Mouse (Mus musculus) ES-E14 (cell line): ENCODE measurements around the gene Pacrg. TPM values are rescaled to one million over a fixed set of nuclear protein-coding genes. Genes with fewer than 3 reads are reported as not detected.

Source experiments
- DNase-seq: peaks from one replicate; pipeline ENCODE4 v3.0.0-alpha.2; 2013; ENCODE audit warnings: low read depth, low spot score
- H3K27ac ChIP-seq: 2 replicates; pipeline ENCODE4 v1.5.1; 2012; ENCODE audit warnings: low read depth, mild to moderate bottlenecking, low read length, moderate library complexity, mixed read lengths; ENCODE audit not compliant: poor library complexity, insufficient read depth, severe bottlenecking
- H3K36me3 ChIP-seq: 2 replicates; pipeline ENCODE4 v1.6.1; 2012; ENCODE audit warnings: mild to moderate bottlenecking, low read length, moderate library complexity, mixed read lengths; ENCODE audit not compliant: control insufficient read depth, poor library complexity, insufficient read depth, severe bottlenecking
- H3K4me1 ChIP-seq, 2 experiments: fragments of 150-350 bp in 1 of 2; sonication (generic) in 1 of 2; 2 replicates each; pipeline ENCODE4 v1.6.1; 2012; ENCODE audit warnings: low read length in 2 of 2, mild to moderate bottlenecking in 1 of 2, mixed read lengths in 1 of 2; ENCODE audit not compliant: control insufficient read depth in 2 of 2, insufficient read depth in 2 of 2, poor library complexity in 1 of 2
- H3K4me3 ChIP-seq, 2 experiments: fragments of 150-350 bp in 1 of 2; sonication (generic) in 1 of 2; 2 replicates each; pipeline ENCODE4 v1.5.1; 2012; ENCODE audit warnings: low read length in 2 of 2, low read depth in 1 of 2, mild to moderate bottlenecking in 1 of 2, mixed read lengths in 1 of 2; ENCODE audit not compliant: insufficient read depth in 1 of 2, poor library complexity in 1 of 2, severe bottlenecking in 1 of 2
- H3K9ac ChIP-seq: 2 replicates; pipeline ENCODE4 v1.6.1; 2012; ENCODE audit warnings: low read depth, mild to moderate bottlenecking, low read length, mixed read lengths; ENCODE audit not compliant: poor library complexity, insufficient read depth, severe bottlenecking
- H3K9me3 ChIP-seq: fragments of 150-350 bp; sonication (generic); 2 replicates; pipeline ENCODE4 v1.6.1; 2012; ENCODE audit warnings: low read depth, mild to moderate bottlenecking, low read length; ENCODE audit not compliant: control insufficient read depth, insufficient read depth
- CHD2 ChIP-seq: IDR thresholded peaks from 2 replicates; pipeline ENCODE4 v1.6.1; 2014; ENCODE audit warnings: mild to moderate bottlenecking, low read depth, low read length, inconsistent platforms
- HCFC1 ChIP-seq: IDR thresholded peaks from 2 replicates; pipeline ENCODE4 v1.6.1; 2012; ENCODE audit warnings: low read length, inconsistent platforms, borderline replicate concordance; ENCODE audit not compliant: insufficient read depth
- MAFK ChIP-seq: IDR thresholded peaks from 2 replicates; pipeline ENCODE4 v1.6.1; 2014; ENCODE audit warnings: mild to moderate bottlenecking, low read depth, low read length, inconsistent platforms; ENCODE audit not compliant: insufficient read depth
- ZC3H11A ChIP-seq: IDR thresholded peaks from 2 replicates; pipeline ENCODE4 v1.6.1; 2012; ENCODE audit warnings: low read depth, mild to moderate bottlenecking, inconsistent platforms, low read length, borderline replicate concordance
- ZNF384 ChIP-seq: IDR thresholded peaks from 2 replicates; pipeline ENCODE4 v1.6.1; 2012; ENCODE audit warnings: low read depth, low read length, inconsistent platforms
- in situ Hi-C, 2 experiments: fragments of 600-800 bp; cut with MboI; formaldehyde crosslinking; loops; one replicate each; pipeline ENCODE4 v1.15.1; 2025; ENCODE audit warnings: low sequenced_read_pairs in 2 of 2, inconsistent platforms in 1 of 2; ENCODE audit not compliant: unreplicated experiment in 2 of 2
- total RNA-seq: library from RNA; depleted of rRNA; stranded (reverse); fragments of 300-350 nt; gene quantifications from 2 replicates; pipeline ENCODE4 v1.2.3, GENCODE M21; 2012

The Pacrg gene
- total RNA-seq, 1 experiment, result 0.27 TPM

DNA sequence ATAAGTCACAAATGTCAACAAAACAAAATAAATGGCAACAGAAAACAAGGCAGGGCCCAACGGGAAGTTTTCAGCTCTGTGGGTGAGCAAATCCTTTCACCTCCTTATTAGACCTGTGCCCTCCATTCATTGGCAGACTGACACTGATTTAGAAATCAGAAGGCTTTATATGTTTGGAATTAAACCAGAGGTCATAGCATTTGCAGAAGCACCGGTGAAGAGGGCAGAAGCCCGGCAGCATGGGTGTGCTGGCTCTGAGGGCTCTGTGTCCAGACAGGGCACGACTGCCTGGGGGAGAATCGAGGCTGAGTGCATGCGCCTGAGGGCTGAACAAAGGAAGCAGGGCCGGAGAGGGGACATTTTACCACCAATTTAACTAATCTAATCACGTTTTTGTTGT, 344.5 kb downstream of the Pacrg start:
- in situ Hi-C loops, result no loop called here
- H3K9me3 ChIP-seq, result no peaks in the 10 kb centered on the region
- H3K4me1 ChIP-seq, result peaks cover 0 to 14% of the 10 kb centered on the region in 2 experiments; a peak in 2 of 4 replicates
- no peaks in the 10 kb centered on the region for H3K36me3 ChIP-seq
- no peak overlapping the region for H3K27ac ChIP-seq
- no peak overlapping the region for H3K9ac ChIP-seq
- no peak for DNase-seq
- no peak overlapping the region for H3K4me3 ChIP-seq
- TF ChIP-seq MAFK (no peak), HCFC1 (no peak), ZC3H11A (no peak)

DNA sequence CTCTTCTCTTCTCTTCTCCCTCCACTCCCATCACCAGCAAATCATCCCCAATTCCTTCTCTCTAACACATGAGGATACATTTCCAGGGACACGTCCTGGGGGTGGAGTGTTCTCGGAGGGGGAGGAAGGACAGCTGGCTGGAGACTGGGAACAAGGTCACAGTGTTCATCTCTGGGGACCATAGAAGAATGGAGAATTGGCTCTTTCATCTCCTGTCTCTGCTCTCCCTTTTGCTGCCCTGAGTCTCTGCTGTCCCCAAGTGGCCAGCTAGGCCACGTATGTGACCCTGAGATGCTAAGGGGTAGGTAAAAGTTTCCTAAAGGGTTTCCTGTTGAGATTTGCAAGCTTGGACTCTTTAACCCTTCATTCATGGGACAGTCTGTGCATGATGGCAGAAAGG, 347.0 kb downstream of the Pacrg start:
- no peak overlapping the region for H3K27ac ChIP-seq

DNA sequence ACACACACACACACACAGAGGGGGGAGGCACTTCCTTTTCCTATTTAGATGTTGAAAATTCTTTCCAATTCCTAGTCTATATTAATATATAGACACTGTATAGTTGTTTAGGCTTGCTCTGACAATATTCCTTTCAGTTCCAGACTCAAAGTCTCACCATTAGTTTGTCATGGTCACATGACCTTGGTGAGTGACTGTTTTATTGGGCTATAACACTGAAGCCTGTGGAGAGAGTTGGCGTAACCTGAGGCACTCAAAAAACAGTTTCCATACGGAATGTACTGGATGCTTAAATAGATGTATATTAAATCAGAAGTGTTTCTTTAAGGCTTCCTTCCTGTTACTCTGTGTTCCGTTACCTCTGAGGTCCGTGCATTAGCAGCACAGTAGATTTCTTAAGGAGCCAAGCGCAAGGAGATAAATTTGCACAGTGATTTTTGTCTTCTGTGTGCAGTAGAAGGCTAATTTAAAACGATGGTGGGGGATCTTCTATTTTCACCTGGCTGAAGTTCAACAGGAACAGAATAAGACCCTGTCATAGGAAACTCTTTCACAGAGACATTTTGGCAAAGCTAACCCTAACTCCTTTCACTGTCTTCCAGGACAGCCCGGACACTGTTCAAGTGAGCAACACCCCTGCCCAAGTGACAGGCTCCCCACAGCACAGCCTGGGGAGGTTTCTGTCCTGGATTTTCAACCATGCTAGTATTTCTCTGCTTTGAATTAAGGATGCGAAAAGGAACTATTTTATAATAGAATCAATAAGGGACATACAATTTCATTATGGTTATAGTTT, 349.5 kb downstream of the Pacrg start:
- Histone ChIP-seq H3K9me3 (no peaks in the 10 kb centered on the region), H3K27ac (no peak overlapping the region), H3K4me1 (no peaks in the 10 kb centered on the region), H3K36me3 (no peaks in the 10 kb centered on the region), H3K9ac (no peak overlapping the region), H3K4me3 (no peak overlapping the region)
- in situ Hi-C loops, result no loop called here
- no peak for DNase-seq
- TF ChIP-seq ZC3H11A (no peak), HCFC1 (no peak), ZNF384 (no peak), CHD2 (no peak), MAFK (no peak)

More for the DNA sequence above, 347.0 kb downstream of the Pacrg start:
- no peak overlapping the region for H3K9ac ChIP-seq
- DNase-seq, result no peak
- in situ Hi-C loops, result no loop called here
- no peaks in the 10 kb centered on the region for H3K9me3 ChIP-seq
- H3K36me3 ChIP-seq, result no peaks in the 10 kb centered on the region
- H3K4me3 ChIP-seq, result no peak overlapping the region
- H3K4me1 ChIP-seq, result peaks cover 0 to 8% of the 10 kb centered on the region in 2 experiments; a peak in 2 of 4 replicates
- no peak for TF ChIP-seq ZC3H11A
- TF ChIP-seq HCFC1, result no peak
- no peak for TF ChIP-seq CHD2
- no peak for TF ChIP-seq ZNF384
- TF ChIP-seq MAFK, result no peak

DNA sequence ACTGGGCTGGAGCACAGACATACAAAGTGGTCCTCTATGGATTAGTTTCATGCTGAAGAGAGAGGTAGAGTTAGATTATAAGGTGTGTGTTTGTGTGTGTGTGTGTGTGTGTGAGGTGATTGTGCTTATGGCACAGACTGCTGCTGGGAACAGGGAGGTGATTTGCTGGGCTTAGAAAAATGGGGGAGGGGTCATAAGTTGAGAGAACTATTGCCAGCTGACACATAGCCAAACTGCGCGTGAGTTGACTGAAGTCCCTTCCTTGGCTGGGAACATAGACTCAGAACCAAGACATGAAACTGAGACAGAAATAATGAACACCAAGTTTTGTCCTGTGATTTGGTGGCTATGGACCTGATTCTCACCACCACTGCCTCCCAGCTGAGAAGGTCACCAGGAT, 351.2 kb downstream of the Pacrg start:
- in situ Hi-C loops, result no loop called here
- H3K9me3 ChIP-seq, result no peaks in the 10 kb centered on the region
- no peaks in the 10 kb centered on the region for H3K36me3 ChIP-seq
- no peak overlapping the region for H3K4me3 ChIP-seq
- DNase-seq, result no peak
- TF ChIP-seq HCFC1 (no peak), ZC3H11A (no peak), CHD2 (no peak), MAFK (no peak), ZNF384 (no peak)
- no peak overlapping the region; the same call in 1 of the 2 replicates for H3K27ac ChIP-seq
- no peaks in the 10 kb centered on the region for H3K4me1 ChIP-seq
- H3K9ac ChIP-seq, result no peak overlapping the region
